Mouse (Mus musculus) forebrain, embryonic 15.5 days (tissue): ENCODE data around the gene Gm49403. TPM values are rescaled to one million over a fixed set of nuclear protein-coding genes. Genes with fewer than 3 reads are reported as not detected.
A peak's percentile ranks its signal among the peaks of the same experiment; 100 is the strongest.

Source experiments
- ATAC-seq: fragments of 200-750 bp; cut with Nextera tagmentation; replicated peaks from 2 replicates; pipeline ENCODE4 v1.8.0; 2017; ENCODE audit warnings: mild to moderate bottlenecking, moderate TSS enrichment, moderate library complexity
- H3K27ac ChIP-seq: fragments of 300-500 bp; sonication (generic); replicated peaks from 2 replicates; pipeline ENCODE4 v1.5.1; 2015; ENCODE audit warnings: mild to moderate bottlenecking, inconsistent platforms
- H3K27me3 ChIP-seq: fragments of 300-500 bp; sonication (generic); 2 replicates; pipeline ENCODE4 v1.6.1; 2015; ENCODE audit warnings: inconsistent platforms
- H3K36me3 ChIP-seq: fragments of 300-500 bp; sonication (generic); 2 replicates; pipeline ENCODE4 v1.6.1; 2015; ENCODE audit warnings: mild to moderate bottlenecking, inconsistent platforms
- H3K4me1 ChIP-seq: fragments of 300-500 bp; sonication (generic); 2 replicates; pipeline ENCODE4 v1.6.1; 2015; ENCODE audit warnings: inconsistent platforms
- H3K4me2 ChIP-seq: fragments of 300-500 bp; sonication (generic); replicated peaks from 2 replicates; pipeline ENCODE4 v1.6.1; 2015; ENCODE audit warnings: mild to moderate bottlenecking, inconsistent platforms
- H3K4me3 ChIP-seq: fragments of 300-500 bp; sonication (generic); 2 replicates; pipeline ENCODE4 v1.5.1; 2015; ENCODE audit warnings: mild to moderate bottlenecking, inconsistent platforms
- H3K9ac ChIP-seq: fragments of 300-500 bp; sonication (generic); replicated peaks from 2 replicates; pipeline ENCODE4 v1.6.1; 2015; ENCODE audit warnings: mild to moderate bottlenecking, inconsistent platforms
- H3K9me3 ChIP-seq: fragments of 300-500 bp; sonication (generic); 2 replicates; pipeline ENCODE4 v1.6.1; 2016; ENCODE audit warnings: inconsistent platforms
- WGBS: fragments of 180-500 bp; shearing (Covaris S2); methylation state at CpG from one replicate; pipeline ENCODE4 v1.1.7; 2015; ENCODE audit warnings: mixed read lengths; 5-methylcytosine and 5-hydroxymethylcytosine counted together
- microRNA-seq: library from miRNA; unstranded; fragments of <30 nt; microRNA quantifications from one replicate; pipeline ENCODE4, GENCODE M21; 2016
- polyA plus RNA-seq: library from polyadenylated mRNA; unstranded; fragments of >200 nt; fragmentation: Nextera tagmentation; extraction: Ambion mirVana; gene quantifications from 2 replicates; pipeline ENCODE4 v1.2.1, GENCODE M21; 2015

Gene Gm49403
- polyA plus RNA-seq, 1 experiment from 2014 or later = not detected

DNA sequence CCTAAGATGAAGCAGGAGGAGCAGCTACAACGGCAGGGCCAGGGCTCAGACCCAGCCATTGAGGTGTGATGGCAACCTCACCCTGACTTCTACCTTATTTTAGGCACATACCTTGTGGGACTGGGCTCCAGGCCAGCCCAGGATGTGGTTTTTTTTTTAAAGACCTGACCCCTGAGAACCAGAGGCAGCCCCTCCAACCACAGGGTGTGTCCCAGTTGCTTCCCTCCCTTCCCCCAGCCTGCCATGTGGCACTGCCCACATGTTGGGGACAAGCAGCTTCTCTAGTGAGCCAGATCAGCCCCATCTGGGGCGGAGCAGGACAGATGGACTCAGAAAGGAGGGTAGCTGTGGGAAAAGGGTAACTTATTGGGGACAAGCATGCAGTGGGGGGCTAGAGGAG lies 43.0 kb downstream of the Gm49403 start:
- H3K4me3 ChIP-seq = no peak overlapping the region
- peaks cover 18% of the 10 kb centered on the region for H3K4me1 ChIP-seq
- H3K9me3 ChIP-seq = no peaks in the 10 kb centered on the region
- WGBS = 91% methylated on average over 2 of the region's 2 CpGs
- ATAC-seq = no peak
- H3K4me2 ChIP-seq = no peak overlapping the region
- H3K27ac ChIP-seq = no peak overlapping the region
- H3K27me3 ChIP-seq = no peaks in the 10 kb centered on the region
- H3K36me3 ChIP-seq = peaks cover 28% of the 10 kb centered on the region
- no peak overlapping the region for H3K9ac ChIP-seq

DNA sequence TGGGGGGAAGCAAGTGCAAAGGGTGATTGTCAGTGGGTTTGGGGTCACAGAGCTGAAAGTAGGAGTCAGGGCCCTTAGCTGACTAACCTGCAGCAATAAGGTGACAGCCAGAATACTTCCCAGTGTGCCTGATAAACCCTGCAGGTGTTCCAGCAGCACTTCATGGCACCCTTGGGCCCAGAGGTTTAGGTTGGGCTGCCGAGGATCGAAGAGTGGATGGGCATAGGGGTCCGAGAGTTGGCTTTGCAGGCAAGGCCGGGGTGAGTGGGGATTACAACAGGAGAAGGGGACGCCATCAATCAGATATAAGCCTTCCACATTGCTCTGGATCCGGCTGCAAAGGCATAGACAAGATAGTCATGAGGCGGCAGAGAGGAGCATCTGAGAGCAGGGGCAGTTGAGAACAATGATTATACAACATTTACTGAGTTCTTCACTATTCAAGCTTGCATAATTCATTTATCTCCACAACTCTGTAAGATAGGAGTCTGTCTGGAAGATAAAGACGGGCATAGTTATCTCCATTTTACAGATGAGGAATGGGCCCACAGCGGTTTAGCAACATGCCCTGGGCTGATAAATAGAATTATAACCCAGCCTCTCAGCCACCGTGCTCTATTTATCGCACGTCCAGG lies 44.3 kb downstream of the Gm49403 start:
- no peaks in the 10 kb centered on the region for H3K27me3 ChIP-seq
- no peak for ATAC-seq
- no peak overlapping the region for H3K4me3 ChIP-seq
- peaks cover 16% of the 10 kb centered on the region for H3K4me1 ChIP-seq
- H3K9me3 ChIP-seq = no peaks in the 10 kb centered on the region
- H3K9ac ChIP-seq = no peak overlapping the region
- 92% methylated on average over 12 of the region's 12 CpGs for WGBS
- H3K27ac ChIP-seq = no peak overlapping the region
- peaks cover 28% of the 10 kb centered on the region for H3K36me3 ChIP-seq
- no peak overlapping the region for H3K4me2 ChIP-seq

DNA sequence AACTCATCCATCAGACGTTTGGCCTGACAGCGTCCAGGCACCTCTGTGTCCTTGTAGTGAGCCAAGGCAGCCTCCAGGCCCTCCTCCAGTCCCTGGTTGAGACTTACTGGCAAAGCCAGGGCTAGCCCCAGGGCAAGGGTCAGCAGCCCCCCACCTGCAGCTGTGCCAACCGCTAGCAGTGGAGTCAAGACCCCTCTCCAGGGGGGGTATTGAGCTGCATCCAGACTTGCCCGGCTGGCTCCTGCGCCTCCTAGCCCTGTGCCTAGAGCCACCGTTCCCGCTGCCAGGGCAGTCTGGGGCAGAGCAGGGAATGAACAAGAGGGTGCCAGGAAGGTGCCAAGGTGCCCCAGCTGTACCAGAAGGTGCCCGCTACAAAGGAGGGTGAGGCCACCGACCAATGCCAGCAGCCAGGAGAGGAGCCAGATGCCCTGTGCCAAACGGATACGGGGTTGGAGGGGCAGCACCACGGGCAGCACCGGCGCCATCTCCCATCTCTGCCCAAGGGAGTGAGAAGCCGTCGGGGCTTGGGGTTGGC lies 45.0 kb downstream of the Gm49403 start:
- Histone ChIP-seq H3K4me2 (peak overlapping the region; percentile 67), H3K27me3 (no peaks in the 10 kb centered on the region), H3K36me3 (peaks cover 28% of the 10 kb centered on the region), H3K4me1 (peaks cover 16% of the 10 kb centered on the region), H3K9me3 (no peaks in the 10 kb centered on the region), H3K9ac (peak overlapping the region; percentile 59), H3K27ac (0 out of 2 replicates have a peak overlapping the region, but pooled peaks have one; percentile 12), H3K4me3 (peak overlapping the region; percentile 50)
- ATAC-seq = peak; percentile 33; the same call in 1 of the 2 replicates
- WGBS = 11% methylated on average over 16 of the region's 16 CpGs

DNA sequence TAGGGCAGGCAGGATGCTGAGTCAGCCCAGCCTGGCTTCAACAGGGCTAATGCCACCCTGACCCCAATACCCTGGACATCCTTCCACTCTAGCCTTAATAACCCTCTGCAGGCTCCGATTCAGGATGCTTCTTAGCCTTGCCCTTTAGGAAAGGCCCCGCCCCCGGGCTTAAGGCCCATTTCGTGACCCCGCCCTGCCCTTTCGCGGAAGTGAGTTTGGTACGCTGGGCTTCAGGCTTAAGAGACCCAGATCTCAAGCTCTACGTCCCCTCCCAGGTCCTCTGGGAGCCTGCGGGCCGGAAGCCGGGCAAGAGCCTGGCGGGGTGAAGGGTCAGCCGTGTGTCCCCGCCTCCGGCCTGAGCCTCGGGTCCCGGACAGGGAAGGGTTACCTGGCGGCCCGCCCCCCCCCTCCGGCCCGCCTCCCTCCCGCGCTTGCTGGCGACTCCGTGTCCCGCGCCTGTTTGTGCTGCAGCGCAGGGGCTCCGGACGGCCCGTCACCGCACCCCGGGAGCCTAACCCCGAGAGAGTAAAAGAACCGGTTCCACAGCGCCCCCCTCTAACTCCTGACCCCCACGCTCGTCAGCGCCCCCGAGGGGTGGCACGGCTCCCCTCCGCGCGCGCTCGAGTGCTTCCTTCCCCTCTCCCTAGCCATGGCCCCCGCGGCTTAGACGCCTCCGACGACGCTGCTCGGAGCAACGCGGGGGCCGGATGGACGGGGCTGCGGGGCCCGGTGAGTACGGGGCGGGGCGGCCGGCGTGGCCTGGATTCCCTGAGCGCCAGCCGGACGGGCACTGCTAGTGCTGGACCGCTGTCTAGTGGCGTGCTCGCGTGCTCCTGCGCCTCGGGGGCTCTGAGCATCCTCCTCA lies 45.7 kb downstream of the Gm49403 start, which contains the start of the genes Rom1 and Eml3:
TSS of gene Rom1 (minus strand) at position 133 of the 865 bp plus-strand sequence.
TSS of gene Eml3 (plus strand) at position 329 of the 865 bp plus-strand sequence.
- Histone ChIP-seq H3K27ac (peak within 1 kb of the TSS; percentile 12; the same call in 1 of the 2 replicates), H3K4me3 (peak within 1 kb of the TSS; percentile 50)
- under 1% methylated on average over 64 of the region's 74 CpGs for WGBS

DNA sequence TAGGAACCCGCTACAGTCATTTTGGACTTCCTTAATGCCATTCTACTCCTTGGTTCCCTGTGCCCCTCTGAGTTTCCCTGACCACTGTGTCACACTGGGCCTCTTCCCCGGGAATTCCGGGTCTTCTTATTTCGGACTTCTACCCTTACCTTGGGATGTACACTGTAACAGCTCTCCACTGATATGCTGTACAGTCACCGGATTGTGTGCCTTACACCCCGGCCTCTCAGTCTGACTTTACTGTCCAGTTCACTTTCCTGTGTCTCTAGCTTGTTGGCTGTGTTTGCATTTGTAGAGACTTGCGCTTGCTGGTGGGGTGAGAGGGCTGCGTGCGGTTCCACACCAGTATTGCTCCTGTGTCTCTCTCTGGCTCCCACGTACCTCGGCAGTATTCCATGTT lies 46.4 kb downstream of the Gm49403 start:
- Histone ChIP-seq H3K27ac (no peak overlapping the region), H3K4me3 (peak overlapping the region; percentile 50), H3K9ac (peak overlapping the region; percentile 59), H3K4me2 (peak overlapping the region; percentile 67), H3K27me3 (no peaks in the 10 kb centered on the region), H3K36me3 (peaks cover 25% of the 10 kb centered on the region), H3K9me3 (no peaks in the 10 kb centered on the region), H3K4me1 (peaks cover 16% of the 10 kb centered on the region)
- 17% methylated on average over 11 of the region's 11 CpGs for WGBS
- peak; percentile 14; the same call in 1 of the 2 replicates for ATAC-seq

More for the DNA sequence above, 45.7 kb downstream of the Gm49403 start, which contains the start of the genes Rom1 and Eml3:
- H3K4me1 ChIP-seq = peaks cover 16% of the 10 kb centered on the region
- peak within 1 kb of the TSS; percentile 67 for H3K4me2 ChIP-seq
- H3K9me3 ChIP-seq = no peaks in the 10 kb centered on the region
- peak within 1 kb of the TSS; percentile 59 for H3K9ac ChIP-seq
- peak; percentile 64 for ATAC-seq
- H3K36me3 ChIP-seq = peaks cover 26% of the 10 kb centered on the region
- H3K27me3 ChIP-seq = no peaks in the 10 kb centered on the region

DNA sequence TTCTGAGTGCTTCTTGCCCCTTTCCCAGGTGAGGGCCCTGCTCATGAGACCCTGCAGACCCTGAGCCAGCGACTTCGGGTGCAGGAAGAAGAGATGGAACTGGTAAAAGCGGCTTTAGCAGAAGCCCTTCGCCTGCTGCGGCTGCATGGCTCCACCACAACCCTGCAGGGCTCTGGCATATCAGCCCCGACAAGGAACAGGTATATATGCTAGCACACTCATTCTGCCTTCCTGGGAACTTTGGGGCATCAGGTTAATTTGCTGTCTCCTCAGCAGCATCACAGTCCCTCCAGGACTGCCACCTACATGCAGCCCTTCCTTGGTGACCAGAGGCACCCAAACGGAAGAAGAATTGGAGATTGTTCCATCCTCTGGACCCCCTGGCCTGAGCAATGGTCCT lies 47.0 kb downstream of the Gm49403 start:
- Histone ChIP-seq H3K4me3 (no peak overlapping the region), H3K9me3 (no peaks in the 10 kb centered on the region), H3K36me3 (peaks cover 21% of the 10 kb centered on the region), H3K9ac (no peak overlapping the region), H3K4me1 (peaks cover 16% of the 10 kb centered on the region), H3K27ac (no peak overlapping the region), H3K27me3 (no peaks in the 10 kb centered on the region), H3K4me2 (no peak overlapping the region)
- ATAC-seq = no peak
- WGBS = 79% methylated on average over 7 of the region's 7 CpGs

DNA sequence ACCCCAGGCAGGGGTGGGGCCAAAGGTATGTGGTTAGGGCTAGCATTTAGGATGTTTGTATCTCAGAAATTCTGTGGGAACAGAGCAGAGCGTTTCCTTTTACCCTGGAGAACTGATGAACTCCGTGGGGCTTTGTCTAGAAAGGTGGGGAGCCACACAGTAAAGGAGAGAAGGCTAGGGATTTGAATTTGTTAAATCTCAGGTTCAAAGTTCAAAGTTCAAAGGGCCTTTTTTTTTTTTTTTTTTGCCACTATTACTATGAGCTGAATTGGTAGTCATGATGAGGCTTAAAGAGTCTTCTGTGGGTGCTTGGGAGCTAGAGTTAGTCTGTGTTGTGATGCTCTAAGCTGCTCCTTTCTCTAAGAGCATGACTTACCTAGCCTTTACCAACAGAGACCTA lies 53.0 kb downstream of the Gm49403 start:
- WGBS = 84% methylated on average over 2 of the region's 2 CpGs
- Histone ChIP-seq H3K9me3 (no peaks in the 10 kb centered on the region), H3K4me3 (no peak overlapping the region), H3K4me2 (no peak overlapping the region), H3K4me1 (peaks cover 12% of the 10 kb centered on the region), H3K9ac (no peak overlapping the region), H3K36me3 (no peaks in the 10 kb centered on the region), H3K27me3 (no peaks in the 10 kb centered on the region), H3K27ac (no peak overlapping the region)
- ATAC-seq = no peak

Small RNA genes within 50 kb of the gene (microRNA-seq; reads per million reads assigned to microRNA genes)
- gene Mir5136 = not detected

Other genes starting within 250 kb of the Gm49403 start
- 5.1 and 5.4 TPM in 2 replicates for gene Chrm1, start 220.1 kb upstream of the Gm49403 start, polyA plus RNA-seq
- 164 and 171 TPM in 2 replicates for gene Slc3a2, start 160.6 kb upstream of the Gm49403 start, polyA plus RNA-seq
- 96.5 and 97.4 TPM in 2 replicates for gene Wdr74, start 148.1 kb upstream of the Gm49403 start, polyA plus RNA-seq
- gene 1700092M07Rik, start 143.2 kb upstream of the Gm49403 start, polyA plus RNA-seq = 1.5 and 2.5 TPM in 2 replicates
- gene Stx5a, start 142.5 kb upstream of the Gm49403 start, polyA plus RNA-seq = 130 and 133 TPM in 2 replicates
- gene Nxf1, start 126.9 kb upstream of the Gm49403 start, polyA plus RNA-seq = 187 and 192 TPM in 2 replicates
- 249 and 250 TPM in 2 replicates for gene Tmem223, start 112.9 kb upstream of the Gm49403 start, polyA plus RNA-seq
- gene Tmem179b, start 109.5 kb upstream of the Gm49403 start, polyA plus RNA-seq = 27.4 and 33.9 TPM in 2 replicates
- 32.2 and 34.1 TPM in 2 replicates for gene Taf6l, start 97.5 kb upstream of the Gm49403 start, polyA plus RNA-seq
- gene Polr2g, start 85.4 kb upstream of the Gm49403 start, polyA plus RNA-seq = 162 and 169 TPM in 2 replicates
- gene Zbtb3, start 81.4 kb upstream of the Gm49403 start, polyA plus RNA-seq = 8.3 and 9.6 TPM in 2 replicates
- 68.4 and 72.7 TPM in 2 replicates for gene Ttc9c, start 64.6 kb upstream of the Gm49403 start, polyA plus RNA-seq
- 5.9 and 6.1 TPM in 2 replicates for gene Hnrnpul2, start 63.9 kb upstream of the Gm49403 start, polyA plus RNA-seq
- not detected in 2 replicates for gene AC129217.1, start 54.2 kb upstream of the Gm49403 start, polyA plus RNA-seq
- gene Bscl2, start 46.5 kb upstream of the Gm49403 start, polyA plus RNA-seq = 80.7 and 85.2 TPM in 2 replicates
- 272 and 281 TPM in 2 replicates for gene Gng3, start 44.7 kb upstream of the Gm49403 start, polyA plus RNA-seq
- gene Lrrn4cl, start 33.2 kb upstream of the Gm49403 start, polyA plus RNA-seq = 0.53 and 0.60 TPM in 2 replicates
- 178 and 181 TPM in 2 replicates for gene Ubxn1, start 12.4 kb upstream of the Gm49403 start, polyA plus RNA-seq
- gene Uqcc3, start 3.0 kb upstream of the Gm49403 start, polyA plus RNA-seq = 55.4 and 61.8 TPM in 2 replicates
- gene Lbhd1, start 198 bp upstream of the Gm49403 start, polyA plus RNA-seq = 59.1 and 74.7 TPM in 2 replicates
- gene 1810009A15Rik, start 4.9 kb downstream of the Gm49403 start, polyA plus RNA-seq = 53.9 and 55.0 TPM in 2 replicates
- 0.25 TPM in 1 of 2 replicates, not detected in the other for gene Gm49416, start 5.0 kb downstream of the Gm49403 start, polyA plus RNA-seq
- gene Ints5, start 9.1 kb downstream of the Gm49403 start, polyA plus RNA-seq = 42.0 and 43.7 TPM in 2 replicates
- gene Ganab, start 14.1 kb downstream of the Gm49403 start, polyA plus RNA-seq = 88.1 and 89.6 TPM in 2 replicates
- gene B3gat3, start 36.4 kb downstream of the Gm49403 start, polyA plus RNA-seq = 78.9 and 81.0 TPM in 2 replicates
- 0.87 and 1.5 TPM in 2 replicates for gene Rom1, start 45.4 kb downstream of the Gm49403 start, polyA plus RNA-seq
- gene Eml3, start 45.6 kb downstream of the Gm49403 start, polyA plus RNA-seq = 10.4 and 11.7 TPM in 2 replicates
- 171 and 175 TPM in 2 replicates for gene Mta2, start 57.9 kb downstream of the Gm49403 start, polyA plus RNA-seq
- 34.1 and 34.7 TPM in 2 replicates for gene Tut1, start 69.9 kb downstream of the Gm49403 start, polyA plus RNA-seq
- gene Eef1g, start 83.1 kb downstream of the Gm49403 start, polyA plus RNA-seq = 336 and 348 TPM in 2 replicates
- 2.6 and 3.7 TPM in 2 replicates for gene Ahnak, start 105.4 kb downstream of the Gm49403 start, polyA plus RNA-seq
- not detected in 2 replicates for gene Scgb1a1, start 204.0 kb downstream of the Gm49403 start, polyA plus RNA-seq